Mouse (Mus musculus) lung, adult 2 months (tissue): ENCODE results near the gene Ano4. TPM values are rescaled to one million over a fixed set of nuclear protein-coding genes. Genes with fewer than 3 reads are reported as not detected.

Experiments used
- DNase-seq: peaks from one replicate; pipeline ENCODE4 v3.0.0; 2022
- H3K4me1 ChIP-seq: fragments of 200-500 bp; 2 replicates; pipeline ENCODE4 v1.6.1; 2011; ENCODE audit warnings: low read length; ENCODE audit not compliant: control insufficient read depth, insufficient read depth
- H3K4me3 ChIP-seq: fragments of 200-500 bp; replicated peaks from 2 replicates; pipeline ENCODE3; 2011; ENCODE audit warnings: low read depth, mild to moderate bottlenecking, control low read depth, low read length; ENCODE audit errors: extremely low read depth
- CTCF ChIP-seq: fragments of 200-500 bp; IDR thresholded peaks from 2 replicates; pipeline ENCODE4 v1.5.1; 2011; ENCODE audit warnings: mild to moderate bottlenecking, low read length, control low read depth; ENCODE audit not compliant: insufficient read depth
- POLR2A ChIP-seq: fragments of 200-500 bp; IDR thresholded peaks from 2 replicates; pipeline ENCODE4 v1.6.1; 2011; ENCODE audit warnings: low read depth, mild to moderate bottlenecking, control low read depth, low read length, borderline replicate concordance; ENCODE audit errors: extremely low read depth
- WGBS: fragments of 180-500 bp; shearing (Covaris S2); methylation state at CpG from one replicate; pipeline ENCODE4 v1.1.7; 2018; 5-methylcytosine and 5-hydroxymethylcytosine counted together
- polyA plus RNA-seq: library from polyadenylated mRNA; depleted of rRNA; stranded (reverse); fragments of >200 nt; gene quantifications from 2 replicates; pipeline ENCODE4 v1.2.3, GENCODE M21; 2012; rRNA removed

The Ano4 gene
- polyA plus RNA-seq, 1 experiment: 0.27 TPM

DNA sequence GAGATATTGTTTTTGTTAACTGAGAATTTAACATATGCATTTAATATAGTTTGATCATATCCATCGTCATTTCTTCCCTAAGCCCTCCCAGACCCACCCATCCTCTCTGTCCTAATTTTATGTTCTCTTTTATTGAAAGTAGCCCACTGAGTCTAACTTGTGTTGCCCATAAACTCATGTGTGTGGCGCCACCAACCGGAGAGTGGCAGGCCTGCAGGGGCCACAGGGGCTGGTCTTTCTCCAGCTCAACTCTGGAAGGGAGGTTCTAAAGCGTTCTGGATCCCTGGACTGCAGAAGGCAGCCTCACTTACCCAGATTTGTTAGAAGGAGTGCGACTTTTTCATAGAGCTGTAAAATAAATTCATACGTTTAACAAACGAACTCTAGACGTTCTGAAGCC is 361.1 kb downstream of the Ano4 start:
- Histone ChIP-seq H3K4me3 (no peak overlapping the region), H3K4me1 (no peaks in the 10 kb centered on the region)
- DNase-seq: no peak
- TF ChIP-seq POLR2A (no peak), CTCF (peak; percentile 17; the same call in 1 of the 2 replicates)
- WGBS: 35% methylated on average over 8 of the region's 8 CpGs

- Histone ChIP-seq H3K4me1 (no peaks in the 10 kb centered on the region), H3K4me3 (no peak overlapping the region)
- TF ChIP-seq CTCF: no peak
- TF ChIP-seq POLR2A: no peak
- DNase-seq: no peak
- 62% methylated on average over 4 of the region's 4 CpGs for WGBS
Measured at GRCm38 (mm10) chr10:88979451-88979850, 365.1 kb downstream of the Ano4 start.

GRCm38 (mm10) chr10:88978932-88979331 is 365.6 kb downstream of the Ano4 start:
- H3K4me1 ChIP-seq: no peaks in the 10 kb centered on the region
- TF ChIP-seq CTCF: no peak

DNA sequence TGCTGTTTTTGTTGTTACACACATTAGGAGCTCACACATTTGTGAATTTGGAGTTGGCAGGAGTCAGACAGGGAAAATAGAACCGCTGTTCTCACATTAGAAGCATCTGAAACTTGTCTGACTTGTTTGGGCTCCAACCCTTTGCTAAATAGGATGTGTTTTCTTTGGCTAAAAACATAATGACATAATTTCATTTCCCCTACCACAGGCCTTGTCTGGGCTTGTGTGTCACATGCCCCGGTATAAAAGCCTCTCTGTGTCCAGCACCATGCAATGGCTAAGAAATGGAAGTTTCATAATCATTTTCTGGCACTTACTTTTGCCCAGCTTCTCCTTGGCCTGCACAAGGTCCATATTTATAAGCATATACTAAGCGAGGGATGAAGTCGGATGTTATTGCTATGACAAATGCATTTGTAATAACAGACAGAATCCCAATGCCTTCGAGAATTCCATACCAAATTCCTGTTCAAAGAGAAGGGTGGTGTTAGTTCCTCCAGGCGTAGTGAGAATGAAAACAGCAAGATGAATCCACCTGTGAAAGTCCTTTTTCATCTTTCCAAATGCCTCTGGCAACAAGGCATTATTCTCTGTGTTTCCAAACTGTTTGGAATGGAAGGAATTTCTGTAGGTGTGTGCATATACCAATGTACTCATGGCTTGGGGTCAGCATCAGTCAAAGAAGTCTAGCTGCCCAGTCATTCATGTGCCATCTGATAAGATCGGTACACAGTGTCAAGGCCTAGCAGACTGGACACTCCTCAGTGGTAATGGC is 373.4 kb downstream of the Ano4 start:
- no peak for DNase-seq
- TF ChIP-seq POLR2A (no peak), CTCF (no peak)
- 55% methylated on average over 7 of the region's 7 CpGs for WGBS

More at GRCm38 (mm10) chr10:88978932-88979331, 365.6 kb downstream of the Ano4 start:
- no peak overlapping the region for H3K4me3 ChIP-seq
- 70% methylated on average over 6 of the region's 6 CpGs for WGBS
- no peak for DNase-seq

DNA sequence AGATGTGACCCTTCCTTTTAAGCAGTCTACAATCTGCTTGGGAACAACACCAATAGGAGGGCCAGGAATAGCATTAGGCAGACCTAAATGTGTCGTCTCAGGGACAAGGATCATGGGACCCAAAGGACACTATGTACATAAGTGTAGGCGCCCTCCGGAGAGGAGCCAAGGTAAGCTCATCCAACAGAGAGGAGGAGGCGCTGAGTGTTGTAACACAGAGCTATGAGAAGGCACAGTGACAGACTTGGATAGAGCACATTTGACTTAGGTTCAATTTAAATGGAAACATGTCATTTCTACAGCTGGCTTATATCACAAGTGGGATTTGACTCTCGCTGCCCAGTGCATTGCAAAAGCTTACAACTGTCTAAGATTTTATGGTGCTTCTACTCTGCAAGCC is 376.0 kb downstream of the Ano4 start:
- no peak for DNase-seq
- 78% methylated on average over 5 of the region's 5 CpGs for WGBS
- no peak overlapping the region for H3K4me3 ChIP-seq
- no peaks in the 10 kb centered on the region for H3K4me1 ChIP-seq
- TF ChIP-seq CTCF: no peak
- no peak for TF ChIP-seq POLR2A

More for the DNA sequence above, 373.4 kb downstream of the Ano4 start:
- Histone ChIP-seq H3K4me1 (no peaks in the 10 kb centered on the region), H3K4me3 (no peak overlapping the region)

DNA sequence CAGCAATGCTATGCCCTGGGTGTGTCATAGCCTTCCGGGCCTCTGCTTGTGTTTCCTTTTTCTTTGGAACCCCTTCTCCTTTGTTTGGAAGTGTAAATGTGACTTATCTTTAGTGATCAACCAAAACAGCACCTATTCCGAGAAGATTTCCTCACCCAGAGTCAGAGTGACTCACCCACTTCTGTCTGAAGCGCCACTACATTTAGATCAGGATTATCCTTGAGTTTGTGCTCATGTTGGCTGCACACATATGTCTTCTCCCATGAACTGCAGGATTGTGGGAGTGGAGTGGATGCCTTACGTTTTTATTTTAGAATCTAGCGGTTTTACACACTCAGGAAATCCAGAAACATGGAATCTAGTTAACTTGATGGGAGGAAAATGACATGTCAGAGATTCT is 383.8 kb downstream of the Ano4 start:
- no peak overlapping the region for H3K4me3 ChIP-seq
- TF ChIP-seq POLR2A (no peak), CTCF (no peak)
- 60% methylated on average over 5 of the region's 5 CpGs for WGBS
- no peak for DNase-seq
- H3K4me1 ChIP-seq: no peaks in the 10 kb centered on the region

DNA sequence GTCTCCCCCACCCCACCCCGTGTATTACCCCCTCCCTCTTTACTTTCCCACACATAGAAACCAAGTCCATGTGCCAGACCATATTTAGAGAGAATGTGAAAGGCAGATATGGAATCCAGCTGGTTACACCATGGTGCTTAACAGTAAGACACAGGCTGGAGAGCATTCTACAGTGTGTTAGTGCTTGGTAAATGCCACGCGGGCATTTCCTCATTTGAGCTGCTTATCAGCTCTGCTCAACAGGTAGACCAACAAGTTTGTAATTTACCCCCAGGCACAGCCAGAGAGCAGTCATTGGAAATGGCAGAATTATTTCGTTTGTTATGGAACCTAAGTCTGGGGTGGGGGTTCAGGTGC is 394.3 kb downstream of the Ano4 start:
- no peak for DNase-seq
- Histone ChIP-seq H3K4me1 (no peaks in the 10 kb centered on the region), H3K4me3 (no peak overlapping the region)
- TF ChIP-seq CTCF: no peak
- no peak for TF ChIP-seq POLR2A
- WGBS: 67% methylated on average over 4 of the region's 4 CpGs

- Histone ChIP-seq H3K4me3 (no peak overlapping the region), H3K4me1 (no peaks in the 10 kb centered on the region)
- TF ChIP-seq CTCF (no peak), POLR2A (no peak)
- no peak for DNase-seq
- 85% methylated on average over 12 of the region's 12 CpGs for WGBS
Measured at GRCm38 (mm10) chr10:88949649-88950296, 394.8 kb downstream of the Ano4 start.

Other genes starting within 250 kb of the Ano4 start
- gene Gas2l3, start 99.2 kb upstream of the Ano4 start, polyA plus RNA-seq: 0.49 and 0.61 TPM in 2 replicates
- 0.19 and 0.25 TPM in 2 replicates for gene Nr1h4, start 188.8 kb upstream of the Ano4 start, polyA plus RNA-seq